Mouse (Mus musculus) MEL (cell line): ENCODE measurements around the gene Tsga10ip. TPM values are rescaled to one million over a fixed set of nuclear protein-coding genes. Genes with fewer than 3 reads are reported as not detected.

ENCODE experiments used
- DNase-seq: peaks from one replicate; pipeline ENCODE4 v3.0.0; 2011; ENCODE audit warnings: low read depth, low spot score
- H3K27ac ChIP-seq: 2 replicates; pipeline ENCODE4 v1.5.1; 2012; ENCODE audit warnings: low read depth, mild to moderate bottlenecking, control low read depth, low read length, moderate library complexity; ENCODE audit not compliant: control insufficient read depth
- H3K27me3 ChIP-seq, 2 experiments: fragments of 150-350 bp in 1 of 2; sonication (generic) in 1 of 2; 2 replicates each; pipeline ENCODE4 v1.6.1; 2012; ENCODE audit warnings: low read length in 2 of 2, mild to moderate bottlenecking in 2 of 2, improper control_type of control experiment in 1 of 2, moderate library complexity in 1 of 2; ENCODE audit not compliant: insufficient read depth in 2 of 2, control insufficient read depth in 1 of 2
- H3K36me3 ChIP-seq, 2 experiments: 2 replicates each; pipeline ENCODE4 v1.6.1; 2012 to 2014; ENCODE audit warnings: low read length in 2 of 2, improper control_type of control experiment in 1 of 2, inconsistent platforms in 1 of 2, mild to moderate bottlenecking in 1 of 2; ENCODE audit not compliant: insufficient read depth in 2 of 2, control insufficient read depth in 1 of 2
- H3K4me1 ChIP-seq, 2 experiments: fragments of 150-350 bp in 1 of 2; sonication (generic) in 1 of 2; 2 replicates each; pipeline ENCODE4 v1.6.1; 2012; ENCODE audit warnings: low read length in 2 of 2, improper control_type of control experiment in 1 of 2, mild to moderate bottlenecking in 1 of 2; ENCODE audit not compliant: insufficient read depth in 2 of 2, control insufficient read depth in 1 of 2
- H3K4me3 ChIP-seq, 2 experiments: fragments of 150-350 bp in 1 of 2; sonication (generic) in 1 of 2; 2 replicates each; pipeline ENCODE4 v1.5.1; 2012; ENCODE audit warnings: low read depth in 2 of 2, low read length in 2 of 2, mild to moderate bottlenecking in 2 of 2, moderate library complexity in 2 of 2, control low read depth in 1 of 2, improper control_type of control experiment in 1 of 2; ENCODE audit not compliant: control insufficient read depth in 1 of 2, insufficient read depth in 1 of 2
- H3K79me2 ChIP-seq: 2 replicates; pipeline ENCODE4 v1.6.1; 2012; ENCODE audit warnings: mild to moderate bottlenecking, low read length, moderate library complexity; ENCODE audit not compliant: control insufficient read depth, poor library complexity, insufficient read depth
- H3K9ac ChIP-seq: 2 replicates; pipeline ENCODE4 v1.6.1; 2012; ENCODE audit warnings: low read depth, mild to moderate bottlenecking, control low read depth, low read length, moderate library complexity; ENCODE audit not compliant: control insufficient read depth, poor library complexity, severe bottlenecking
- H3K9me3 ChIP-seq: fragments of 150-350 bp; sonication (generic); replicated peaks from 2 replicates; pipeline ENCODE4 v1.6.1; 2012; ENCODE audit warnings: mild to moderate bottlenecking, low read length, improper control_type of control experiment, moderate library complexity; ENCODE audit not compliant: insufficient read depth
- BHLHE40 ChIP-seq: IDR thresholded peaks from 2 replicates; pipeline ENCODE4 v1.6.1; 2012; ENCODE audit warnings: low read depth, mild to moderate bottlenecking, inconsistent platforms, low read length, improper control_type of control experiment, borderline replicate concordance
- CHD1 ChIP-seq: IDR thresholded peaks from 2 replicates; pipeline ENCODE4 v1.6.1; 2012; ENCODE audit warnings: low read depth, mild to moderate bottlenecking, inconsistent platforms, low read length, improper control_type of control experiment
- CHD2 ChIP-seq: IDR thresholded peaks from 2 replicates; pipeline ENCODE4 v1.6.1; 2011; ENCODE audit warnings: low read length, improper control_type of control experiment
- CTCF ChIP-seq, 3 experiments: IDR thresholded peaks in 2 of 3; conservative IDR thresholded peaks in 1 of 3; 2 replicates each; pipeline ENCODE4 v1.5.1; 2011 to 2012; ENCODE audit warnings: low read length in 3 of 3, low read depth in 2 of 3, mild to moderate bottlenecking in 2 of 3, improper control_type of control experiment in 1 of 3, inconsistent platforms in 1 of 3, mixed read lengths in 1 of 3, moderate library complexity in 1 of 3; ENCODE audit not compliant: control insufficient read depth in 1 of 3, insufficient read depth in 1 of 3, poor library complexity in 1 of 3, severe bottlenecking in 1 of 3
- E2F4 ChIP-seq: IDR thresholded peaks from 2 replicates; pipeline ENCODE4 v1.6.1; 2011; ENCODE audit warnings: low read depth, low read length, improper control_type of control experiment, borderline replicate concordance
- ELF1 ChIP-seq: IDR thresholded peaks from 2 replicates; pipeline ENCODE4 v1.6.1; 2014; ENCODE audit warnings: low read depth, mild to moderate bottlenecking, inconsistent platforms, low read length, improper control_type of control experiment, moderate library complexity
- EP300 ChIP-seq, 2 experiments: IDR thresholded peaks; 2 replicates each; pipeline ENCODE4 v1.6.1; 2011; ENCODE audit warnings: improper control_type of control experiment in 2 of 2, low read length in 2 of 2, low read depth in 1 of 2, mild to moderate bottlenecking in 1 of 2
- ETS1 ChIP-seq: IDR thresholded peaks from 2 replicates; pipeline ENCODE4 v1.6.1; 2012; ENCODE audit warnings: low read depth, mild to moderate bottlenecking, inconsistent platforms, low read length, improper control_type of control experiment, moderate library complexity
- GABPA ChIP-seq: IDR thresholded peaks from 2 replicates; pipeline ENCODE4 v1.6.1; 2012; ENCODE audit warnings: low read depth, mild to moderate bottlenecking, inconsistent platforms, low read length, improper control_type of control experiment, moderate library complexity
- GATA1 ChIP-seq: IDR thresholded peaks from 2 replicates; pipeline ENCODE4 v1.6.1; 2011; ENCODE audit warnings: low read depth, low read length, improper control_type of control experiment
- HCFC1 ChIP-seq: IDR thresholded peaks from 2 replicates; pipeline ENCODE4 v1.6.1; 2012; ENCODE audit warnings: low read depth, mild to moderate bottlenecking, inconsistent platforms, low read length, improper control_type of control experiment, moderate library complexity
- JUND ChIP-seq: IDR thresholded peaks from 2 replicates; pipeline ENCODE4 v1.6.1; 2011; ENCODE audit warnings: low read depth, mild to moderate bottlenecking, improper control_type of control experiment, low read length
- KAT2A ChIP-seq: conservative IDR thresholded peaks from 2 replicates; pipeline ENCODE4 v1.6.1; 2012; ENCODE audit warnings: low read depth, low read length, improper control_type of control experiment, inconsistent platforms
- MAFK ChIP-seq: IDR thresholded peaks from 2 replicates; pipeline ENCODE4 v1.6.1; 2011; ENCODE audit warnings: low read depth, mild to moderate bottlenecking, low read length, improper control_type of control experiment, borderline replicate concordance
- MAX ChIP-seq: IDR thresholded peaks from 2 replicates; pipeline ENCODE4 v1.6.1; 2011; ENCODE audit warnings: low read length, improper control_type of control experiment
- MAZ ChIP-seq: IDR thresholded peaks from 2 replicates; pipeline ENCODE4 v1.6.1; 2012; ENCODE audit warnings: low read depth, mild to moderate bottlenecking, inconsistent platforms, low read length, improper control_type of control experiment
- MEF2A ChIP-seq: IDR thresholded peaks from 2 replicates; pipeline ENCODE4 v1.6.1; 2014; ENCODE audit warnings: low read depth, mild to moderate bottlenecking, inconsistent platforms, low read length, improper control_type of control experiment; ENCODE audit not compliant: poor library complexity, insufficient replicate concordance, severe bottlenecking; ENCODE audit errors: extremely low read depth
- MXI1 ChIP-seq: IDR thresholded peaks from 2 replicates; pipeline ENCODE4 v1.6.1; 2011; ENCODE audit warnings: mild to moderate bottlenecking, low read depth, low read length, improper control_type of control experiment
- MYB ChIP-seq: IDR thresholded peaks from 2 replicates; pipeline ENCODE4 v1.6.1; 2011; ENCODE audit warnings: mild to moderate bottlenecking, low read depth, low read length, improper control_type of control experiment
- NELFE ChIP-seq: IDR thresholded peaks from 2 replicates; pipeline ENCODE4 v1.6.1; 2011; ENCODE audit warnings: low read depth, low read length, improper control_type of control experiment
- NRF1 ChIP-seq: IDR thresholded peaks from 2 replicates; pipeline ENCODE4 v1.6.1; 2014; ENCODE audit warnings: low read depth, mild to moderate bottlenecking, inconsistent platforms, low read length, improper control_type of control experiment, moderate library complexity; ENCODE audit not compliant: poor library complexity, insufficient read depth, severe bottlenecking
- POLR2A ChIP-seq, 2 experiments: IDR thresholded peaks; 2 replicates each; pipeline ENCODE4 v1.6.1; 2011 to 2012; ENCODE audit warnings: low read length in 2 of 2, mild to moderate bottlenecking in 2 of 2, control low read depth in 1 of 2, improper control_type of control experiment in 1 of 2, low read depth in 1 of 2, moderate library complexity in 1 of 2; ENCODE audit not compliant: control insufficient read depth in 1 of 2, insufficient read depth in 1 of 2, poor library complexity in 1 of 2
- POLR2AphosphoS2 ChIP-seq: IDR thresholded peaks from 2 replicates; pipeline ENCODE4 v1.6.1; 2011; ENCODE audit warnings: low read length, improper control_type of control experiment
- POLR2AphosphoS5 ChIP-seq: IDR thresholded peaks from 2 replicates; pipeline ENCODE4 v1.6.1; 2012; ENCODE audit warnings: low read depth, borderline replicate concordance, mild to moderate bottlenecking, inconsistent platforms, low read length, moderate library complexity, mixed read lengths
- RAD21 ChIP-seq: IDR thresholded peaks from 2 replicates; pipeline ENCODE4 v1.6.1; 2011; ENCODE audit warnings: mild to moderate bottlenecking, low read depth, low read length, improper control_type of control experiment
- RCOR1 ChIP-seq: IDR thresholded peaks from 2 replicates; pipeline ENCODE4 v1.6.1; 2012; ENCODE audit warnings: low read depth, mild to moderate bottlenecking, inconsistent platforms, low read length, improper control_type of control experiment
- SIN3A ChIP-seq: IDR thresholded peaks from 2 replicates; pipeline ENCODE4 v1.6.1; 2012; ENCODE audit warnings: low read length, improper control_type of control experiment, inconsistent platforms
- SMC3 ChIP-seq: IDR thresholded peaks from 2 replicates; pipeline ENCODE4 v1.6.1; 2011; ENCODE audit warnings: low read depth, low read length, improper control_type of control experiment
- TAL1 ChIP-seq: IDR thresholded peaks from 2 replicates; pipeline ENCODE4 v1.6.1; 2012; ENCODE audit warnings: mild to moderate bottlenecking, inconsistent platforms, low read length, moderate library complexity, mixed read lengths
- TBP ChIP-seq: IDR thresholded peaks from 2 replicates; pipeline ENCODE4 v1.8.0; 2011; ENCODE audit warnings: low read depth, low read length, improper control_type of control experiment
- TCF12 ChIP-seq: IDR thresholded peaks from 2 replicates; pipeline ENCODE4 v1.6.1; 2014; ENCODE audit warnings: low read depth, mild to moderate bottlenecking, inconsistent platforms, low read length, improper control_type of control experiment, moderate library complexity
- UBTF ChIP-seq: IDR thresholded peaks from 2 replicates; pipeline ENCODE4 v1.6.1; 2012; ENCODE audit warnings: low read depth, mild to moderate bottlenecking, inconsistent platforms, low read length, improper control_type of control experiment, moderate library complexity, borderline replicate concordance; ENCODE audit not compliant: insufficient read depth
- USF1 ChIP-seq: IDR thresholded peaks from 2 replicates; pipeline ENCODE4 v1.6.1; 2014; ENCODE audit warnings: low read depth, mild to moderate bottlenecking, inconsistent platforms, low read length, improper control_type of control experiment, moderate library complexity
- ZC3H11A ChIP-seq: IDR thresholded peaks from 2 replicates; pipeline ENCODE4 v1.6.1; 2012; ENCODE audit warnings: low read depth, mild to moderate bottlenecking, inconsistent platforms, low read length, improper control_type of control experiment
- ZKSCAN1 ChIP-seq: IDR thresholded peaks from 2 replicates; pipeline ENCODE4 v1.6.1; 2012; ENCODE audit warnings: low read depth, mild to moderate bottlenecking, inconsistent platforms, low read length, improper control_type of control experiment, moderate library complexity
- ZMIZ1 ChIP-seq: IDR thresholded peaks from 2 replicates; pipeline ENCODE4 v1.6.1; 2012; ENCODE audit warnings: low read depth, mild to moderate bottlenecking, inconsistent platforms, low read length, improper control_type of control experiment, moderate library complexity
- ZNF384 ChIP-seq: IDR thresholded peaks from 2 replicates; pipeline ENCODE4 v1.6.1; 2012; ENCODE audit warnings: low read depth, mild to moderate bottlenecking, inconsistent platforms, low read length, improper control_type of control experiment
- polyA plus RNA-seq, 2 experiments: library from polyadenylated mRNA; stranded (reverse) in 1 of 2; unstranded in 1 of 2; fragments of >175 nt in 1 of 2; fragments of >200 nt in 1 of 2; gene quantifications; 2 replicates each; pipeline versions ENCODE4 v1.2.1 to v1.2.4; 2012; ENCODE audit warnings: low replicate concordance in 2 of 2, low read depth in 1 of 2; ENCODE audit not compliant: insufficient read length in 2 of 2, insufficient read depth in 1 of 2, missing spikeins in 1 of 2
- total RNA-seq: library from RNA; depleted of rRNA; stranded (reverse); fragments of 300-350 nt; gene quantifications from 2 replicates; pipeline ENCODE4 v1.2.3, GENCODE M21; 2012

Tsga10ip gene
- total and polyA plus RNA-seq, 3 experiments: 0.54 to 4.5 TPM; not detected in 1

DNA sequence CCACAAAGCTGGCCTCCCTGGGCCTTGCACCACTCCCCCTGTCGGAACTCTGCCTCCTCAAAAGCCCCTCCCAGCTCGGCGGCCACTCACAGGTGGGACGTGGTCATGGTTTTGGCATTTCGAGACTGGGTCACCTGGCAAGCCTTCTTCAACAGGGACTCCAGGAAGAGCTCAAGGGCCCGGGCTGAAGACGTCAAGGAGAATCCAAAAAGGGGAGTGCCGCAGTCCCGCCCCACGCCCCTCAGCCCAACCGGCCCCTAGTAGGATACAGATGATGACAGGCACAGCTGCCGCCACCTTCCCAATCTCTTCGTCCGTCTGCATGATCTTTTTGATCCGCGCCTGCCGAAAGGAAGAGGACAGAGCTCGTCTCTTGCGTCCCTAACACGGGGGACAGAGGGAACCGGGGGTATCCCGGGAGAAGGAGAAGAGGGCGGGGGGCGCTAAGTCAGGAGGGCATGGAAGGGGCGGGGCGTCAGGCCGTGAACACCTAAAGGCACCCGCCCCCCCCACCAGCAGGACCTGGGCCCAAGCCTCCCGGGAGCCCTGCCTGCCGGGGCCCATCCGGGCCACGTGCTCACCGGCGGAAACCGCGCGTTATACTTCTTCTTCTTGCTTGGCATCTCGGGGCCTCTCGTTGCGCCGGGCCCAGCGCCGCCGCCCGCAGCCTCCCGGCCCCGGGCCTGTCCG lies 21.9 kb upstream of the Tsga10ip start:
- peaks cover 0 to 13% of the 10 kb centered on the region in 2 experiments; a peak in 1 of 4 replicates for H3K4me1 ChIP-seq
- TF ChIP-seq CHD1 (no peak), POLR2A (IDR thresholded peaks at IDR 0.05; ENCODE audit: control insufficient read depth in 1 of 2, insufficient read depth in 1 of 2, low read depth in 1 of 2, low read length in 2 of 2, poor library complexity in 1 of 2) (peak; percentile 47 to 50; a peak in 2 of 4 replicates), ETS1 (peak; percentile 3; the same call in 1 of the 2 replicates), TBP (no peak), UBTF (no peak), TCF12 (no peak), NRF1 (no peak), KAT2A (no peak), CHD2 (no peak), ZMIZ1 (no peak), USF1 (peak; percentile 49; the same call in 1 of the 2 replicates), HCFC1 (no peak), ZC3H11A (no peak), MAZ (no peak), BHLHE40 (no peak), SIN3A (no peak; the same call in 1 of the 2 replicates), ZKSCAN1 (no peak), MYB (no peak), MAFK (no peak), GATA1 (no peak), POLR2AphosphoS2 (no peak), ELF1 (no peak), EP300 (IDR thresholded peaks at IDR 0.05; ENCODE audit: low read depth in 1 of 2, low read length in 2 of 2) (no peak), E2F4 (no peak), RCOR1 (no peak), MEF2A (no peak), POLR2AphosphoS5 (no peak), TAL1 (no peak), NELFE (peak; percentile 44; the same call in 1 of the 2 replicates), JUND (no peak), GABPA (no peak), ZNF384 (no peak), MXI1 (peak; percentile 76; the same call in 1 of the 2 replicates), SMC3 (no peak), CTCF (IDR thresholded peaks at IDR 0.05 in 2 of 3, conservative IDR thresholded peaks at IDR 0.05 in 1 of 3; ENCODE audit: control insufficient read depth in 1 of 3, insufficient read depth in 1 of 3, low read depth in 2 of 3, low read length in 3 of 3, poor library complexity in 1 of 3, severe bottlenecking in 1 of 3) (no peak), MAX (peak; percentile 71; the same call in 1 of the 2 replicates), RAD21 (no peak)
- TF ChIP-seq, all 39 proteins: peak for 6
- peak overlapping the region; percentile 96 for H3K9ac ChIP-seq
- peaks cover 0 to 2% of the 10 kb centered on the region in 2 experiments; a peak in 2 of 4 replicates for H3K36me3 ChIP-seq
- H3K4me3 ChIP-seq: peak overlapping the region; percentile 94 to 95
- peak; percentile 86 for DNase-seq
- H3K27ac ChIP-seq: peak overlapping the region; percentile 84
- no peaks in the 10 kb centered on the region for H3K27me3 ChIP-seq
- peaks cover 24% of the 10 kb centered on the region for H3K79me2 ChIP-seq
- no peaks in the 10 kb centered on the region for H3K9me3 ChIP-seq
